21 mouse cellular contexts compared by ENCODE assay signal in genomic region chrX:38442425-38442824, GRCm38 (mm10). TPM values are rescaled to one million over a fixed set of nuclear protein-coding genes. Genes with fewer than 3 reads are reported as not detected.
DNase-seq lines count a peak whose midpoint lies in the region; ATAC-seq and TF ChIP-seq lines count a peak whose summit lies in the region.
"Had no signal": no experiment of that assay in that cellular context is flagged by ENCODE, and none has a peak within 500 bp of the region (broad histone marks: within the 10 kb centered on the region; RNA-seq: fewer than 3 reads in every experiment).

No protein-coding gene starts in this region.

- no peak overlapping the region for H3K4me2 ChIP-seq in lung, postnatal 0 days (replicated peaks; ENCODE audit: low read depth, low read length)
- H3K4me2 ChIP-seq: embryonic facial prominence, embryonic 15.5 days; heart, embryonic 11.5 days; midbrain, embryonic 12.5 days had no signal

- H3K9ac ChIP-seq in lung, postnatal 0 days (replicated peaks; ENCODE audit: low read depth) = no peak overlapping the region
- H3K9ac ChIP-seq: embryonic facial prominence, embryonic 15.5 days; liver, embryonic 14.5 days; midbrain, embryonic 12.5 days had no signal

- no peaks in the 10 kb centered on the region for H3K4me1 ChIP-seq in lung, postnatal 0 days (ENCODE audit: insufficient read depth, low read depth, low read length)
- H3K4me1 ChIP-seq: embryonic facial prominence, embryonic 15.5 days; midbrain, embryonic 12.5 days had no signal

- peak; percentile 18 for DNase-seq in adrenal gland, adult 2 months
- no peak for DNase-seq in adrenal gland, adult 8-10 months
- peak; percentile 21 to 45 for DNase-seq in kidney, adult 8-10 months
- no peak for DNase-seq in kidney, adult 18-20 months
- peak; percentile 46 for DNase-seq in lung, postnatal 0 days (ENCODE audit: low spot score)
- no peak for DNase-seq in lung, postnatal 25 days (ENCODE audit: low spot score)
- peak; percentile 10 for DNase-seq in skeletal muscle tissue, adult 2 months (ENCODE audit: low read depth, low spot score)
- no peak for DNase-seq in testis, postnatal 10 days (ENCODE audit: low spot score)
- DNase-seq: cerebellum, adult 11-12 months; cerebellum, postnatal 25 days; gastrocnemius, adult 2 months; heart, postnatal 10 days; retina, postnatal 1 day; right cerebral cortex, postnatal 4 days; thymus, postnatal 25 days had no signal

- TF ChIP-seq EP300 in lung, postnatal 0 days (IDR thresholded peaks at IDR 0.05) = no peak

- H3K9me3 ChIP-seq in lung, postnatal 0 days (ENCODE audit: low read length) = no peaks in the 10 kb centered on the region
- H3K9me3 ChIP-seq: embryonic facial prominence, embryonic 15.5 days; midbrain, embryonic 12.5 days had no signal

- no peak overlapping the region for H3K27ac ChIP-seq in lung, postnatal 0 days (ENCODE audit: low read length)
- H3K27ac ChIP-seq: embryonic facial prominence, embryonic 15.5 days; gastrocnemius, adult 2 months; liver, embryonic 14.5 days; midbrain, embryonic 12.5 days had no signal

- no peaks in the 10 kb centered on the region for H3K27me3 ChIP-seq in lung, postnatal 0 days (replicated peaks; ENCODE audit: insufficient read depth, low read length)
- H3K27me3 ChIP-seq: embryonic facial prominence, embryonic 15.5 days; midbrain, embryonic 12.5 days had no signal

- H3K4me3 ChIP-seq in lung, postnatal 0 days (ENCODE audit: low read depth, low read length) = no peak overlapping the region
- H3K4me3 ChIP-seq: embryonic facial prominence, embryonic 15.5 days; gastrocnemius, adult 2 months; midbrain, embryonic 12.5 days had no signal

- no peak for TF ChIP-seq CTCF in lung, postnatal 0 days (IDR thresholded peaks at IDR 0.05)

- 72% methylated on average over 1 of the region's 1 CpGs for WGBS in lung, postnatal 0 days

- no peaks in the 10 kb centered on the region for H3K36me3 ChIP-seq in lung, postnatal 0 days (ENCODE audit: insufficient read depth, low read length)
- H3K36me3 ChIP-seq: midbrain, embryonic 12.5 days had no signal

- no peak for ATAC-seq in lung, postnatal 0 days
- ATAC-seq: CD4-positive, CD25-positive, alpha-beta regulatory T cell, adult 4 months; inflammation-experienced regulatory T-cells, adult 6 months had no signal

RNA-seq across cellular contexts. Expression of gene Lamp2, which starts 13.8 kb away (rescaled TPM):
- 100 to 1,000 TPM; 264 to 266 TPM for total RNA-seq in adrenal gland, adult 2 months (2021)
- 22.5 and 32.0 TPM in 2 replicates for polyA plus RNA-seq in adrenal gland, adult 2 months (2012; rRNA removed)
- 100 to 1,000 TPM; 211 to 271 (median 249) TPM for total RNA-seq in adrenal gland, adult 8-10 months (2022)
- 243 and 250 TPM in 2 replicates for polyA plus RNA-seq in lung, postnatal 0 days (2015; fragmentation: Nextera tagmentation; extraction: Ambion mirVana)

Comparison
In these comparisons a context has a peak if more than half of its experiments do, and no peak if none do; other contexts are left out.
1. DNase-seq: peak in adrenal gland, adult 2 months (single experiment), kidney, adult 8-10 months (2 of 2), lung, postnatal 0 days (single experiment) and skeletal muscle tissue, adult 2 months (single experiment); none in adrenal gland, adult 8-10 months (single experiment), kidney, adult 18-20 months (single experiment), lung, postnatal 25 days (single experiment) and testis, postnatal 10 days (single experiment).